Mouse (Mus musculus) limb, embryonic 15.5 days (tissue): ENCODE data around the gene Cbarp. TPM values are rescaled to one million over a fixed set of nuclear protein-coding genes. Genes with fewer than 3 reads are reported as not detected.
"Not testable (repeated sequence)": the region's sequence is repeated elsewhere in the genome, so short reads cannot be mapped to it uniquely, and the experiment has no call there.

ENCODE experiments used
- ATAC-seq: fragments of 200-750 bp; cut with Nextera tagmentation; 2 replicates; pipeline ENCODE4 v1.8.0; 2017; ENCODE audit warnings: low read depth, moderate TSS enrichment; ENCODE audit not compliant: insufficient number of reproducible peaks, low FRiP score, low TSS enrichment
- H3K27ac ChIP-seq: fragments of 300-500 bp; sonication (generic); 2 replicates; pipeline ENCODE4 v1.5.1; 2015; ENCODE audit warnings: moderate library complexity, mild to moderate bottlenecking, inconsistent platforms
- H3K27me3 ChIP-seq: fragments of 300-500 bp; sonication (generic); 2 replicates; pipeline ENCODE4 v1.6.1; 2015; ENCODE audit warnings: inconsistent platforms
- H3K36me3 ChIP-seq: fragments of 300-500 bp; sonication (generic); 2 replicates; pipeline ENCODE4 v1.6.1; 2015; ENCODE audit warnings: inconsistent platforms
- H3K4me1 ChIP-seq: fragments of 300-500 bp; sonication (generic); 2 replicates; pipeline ENCODE4 v1.6.1; 2015; ENCODE audit warnings: inconsistent platforms
- H3K4me2 ChIP-seq: fragments of 300-500 bp; sonication (generic); 2 replicates; pipeline ENCODE4 v1.6.1; 2015; ENCODE audit warnings: mild to moderate bottlenecking, inconsistent platforms
- H3K4me3 ChIP-seq: fragments of 300-500 bp; sonication (generic); 2 replicates; pipeline ENCODE4 v1.5.1; 2015; ENCODE audit warnings: mild to moderate bottlenecking, inconsistent platforms
- H3K9ac ChIP-seq: fragments of 300-500 bp; sonication (generic); 2 replicates; pipeline ENCODE4 v1.6.1; 2015; ENCODE audit warnings: inconsistent platforms
- H3K9me3 ChIP-seq: fragments of 300-500 bp; sonication (generic); 2 replicates; pipeline ENCODE4 v1.6.1; 2016; ENCODE audit warnings: inconsistent platforms
- WGBS: fragments of 180-500 bp; shearing (Covaris S2); methylation state at CpG from one replicate; pipeline ENCODE4 v1.1.7; 2015; 5-methylcytosine and 5-hydroxymethylcytosine counted together
- polyA plus RNA-seq: library from polyadenylated mRNA; unstranded; fragments of >200 nt; fragmentation: Nextera tagmentation; extraction: Ambion mirVana; gene quantifications from 2 replicates; pipeline ENCODE4 v1.2.1, GENCODE M21; 2015

The Cbarp gene
- polyA plus RNA-seq, 1 experiment from 2014 or later = 6.8 TPM

DNA sequence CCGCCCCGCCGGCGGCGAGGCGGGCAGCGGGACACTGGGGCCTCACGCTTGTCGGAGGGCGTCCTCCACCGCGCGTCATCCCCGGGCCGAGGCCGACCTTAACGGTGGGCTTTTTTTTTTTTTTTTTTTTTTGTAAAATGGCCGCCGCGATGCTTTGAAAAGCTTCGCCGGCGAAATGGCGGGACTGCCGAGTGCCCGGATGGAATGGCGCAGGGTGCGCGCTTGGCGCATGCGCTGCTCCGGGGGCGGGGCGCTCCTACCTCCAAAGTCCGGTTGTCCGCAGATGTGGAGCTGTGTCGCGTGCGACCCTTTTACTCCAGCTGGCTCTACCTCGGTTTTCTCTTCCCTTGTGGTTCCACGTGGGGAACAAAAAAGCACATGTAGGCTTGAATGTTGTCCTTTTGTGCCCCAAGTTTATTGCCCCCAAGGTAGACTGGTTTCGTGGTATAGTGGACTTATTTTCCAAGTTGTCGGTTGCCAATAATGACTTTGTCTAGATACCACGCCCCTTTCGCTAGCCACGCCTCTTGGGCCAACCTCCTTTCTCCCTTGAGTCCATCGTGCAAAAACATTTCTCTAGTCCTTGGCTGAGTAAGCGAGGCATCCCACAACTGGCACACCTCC is 27.5 kb upstream of the Cbarp start:
- Histone ChIP-seq H3K4me2 (peak overlapping the region; percentile 56), H3K4me1 (peaks cover 67% of the 10 kb centered on the region), H3K9me3 (no peaks in the 10 kb centered on the region), H3K36me3 (peaks cover 28% of the 10 kb centered on the region), H3K9ac (peak overlapping the region; percentile 96), H3K27me3 (no peaks in the 10 kb centered on the region), H3K27ac (peak overlapping the region; percentile 100), H3K4me3 (peak overlapping the region; percentile 87)
- peak; percentile 42 for ATAC-seq
- under 1% methylated on average over 48 of the region's 48 CpGs for WGBS

GRCm38 (mm10) chr10:80167460-80168037 is 26.9 kb upstream of the Cbarp start:
- H3K27me3 ChIP-seq = no peaks in the 10 kb centered on the region
- under 1% methylated on average over 54 of the region's 55 CpGs for WGBS
- ATAC-seq = peak; percentile 92
- H3K9ac ChIP-seq = peak overlapping the region; percentile 96
- peaks cover 72% of the 10 kb centered on the region for H3K4me1 ChIP-seq
- H3K36me3 ChIP-seq = peaks cover 28% of the 10 kb centered on the region
- H3K27ac ChIP-seq = peak overlapping the region; percentile 100
- H3K4me2 ChIP-seq = peak overlapping the region; percentile 56
- H3K9me3 ChIP-seq = no peaks in the 10 kb centered on the region
- peak overlapping the region; percentile 87 for H3K4me3 ChIP-seq

DNA sequence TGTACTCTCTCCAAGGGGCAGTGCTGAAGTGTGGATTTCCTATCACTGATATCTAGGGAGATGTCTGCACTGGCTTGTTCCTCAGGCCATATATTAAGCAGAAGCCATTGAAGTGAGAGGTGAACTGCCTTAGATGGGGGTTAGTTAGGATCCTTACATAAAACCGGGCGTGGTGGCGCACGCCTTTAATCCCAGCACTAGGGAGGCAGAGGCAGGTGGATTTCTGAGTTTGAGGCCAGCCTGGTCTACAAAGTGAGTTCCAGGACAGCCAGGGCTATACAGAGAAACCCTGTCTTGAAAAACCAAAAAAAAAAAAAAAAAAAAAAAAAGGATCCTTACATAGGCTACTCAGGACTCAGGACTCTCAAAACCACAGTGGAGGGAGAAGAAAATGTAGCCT is 25.5 kb upstream of the Cbarp start:
- not testable (repeated sequence) for H3K9ac ChIP-seq

DNA sequence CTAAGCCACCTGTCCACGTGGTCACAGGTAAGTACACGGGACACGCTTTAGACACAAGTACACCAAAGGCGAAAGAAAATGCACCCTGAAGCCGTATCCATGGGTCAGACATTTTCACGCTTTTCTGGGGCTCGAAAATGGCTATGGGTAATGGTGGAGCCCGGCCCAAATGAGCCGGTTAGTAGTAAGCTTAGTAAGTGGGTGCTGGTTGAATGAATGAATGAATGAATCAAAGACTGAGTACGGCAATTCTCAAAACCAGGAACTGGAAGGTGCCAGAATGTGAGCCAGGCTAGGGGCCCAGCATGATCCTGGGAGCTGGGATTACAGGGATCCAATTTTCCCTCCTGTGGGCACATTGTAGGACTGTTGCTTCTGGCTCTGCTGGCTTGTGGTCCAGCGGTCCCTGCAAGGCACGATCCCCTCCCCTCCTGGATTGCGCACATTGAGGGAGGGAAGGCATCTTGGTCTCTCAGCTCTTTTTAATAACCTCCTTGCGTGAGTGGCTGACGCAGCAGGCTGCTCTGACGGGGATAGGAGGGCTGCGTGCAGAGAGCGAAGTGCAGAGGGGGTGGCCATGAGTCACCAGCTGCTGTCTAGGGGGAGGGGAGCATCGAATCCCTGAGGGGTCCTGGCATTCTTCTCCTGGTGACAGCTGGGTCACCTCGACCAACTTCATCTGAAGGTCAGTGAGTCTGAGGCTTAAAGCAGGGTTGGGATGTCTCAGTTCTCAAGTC is 24.9 kb upstream of the Cbarp start, which contains the start of gene Cirbp:
Cirbp (plus strand) TSS at position 594 of the 737 bp plus-strand sequence.
- H3K27me3 ChIP-seq = no peaks in the 10 kb centered on the region
- H3K4me3 ChIP-seq = peak within 1 kb of the TSS; percentile 41
- peak within 1 kb of the TSS; percentile 94 for H3K4me2 ChIP-seq
- peak within 1 kb of the TSS; percentile 27 for H3K9ac ChIP-seq
- ATAC-seq = no peak
- H3K27ac ChIP-seq = peak within 1 kb of the TSS; percentile 92
- H3K4me1 ChIP-seq = peaks cover 80% of the 10 kb centered on the region
- H3K9me3 ChIP-seq = no peaks in the 10 kb centered on the region
- 9% methylated on average over 19 of the region's 20 CpGs for WGBS
- peaks cover 10% of the 10 kb centered on the region for H3K36me3 ChIP-seq

More for the DNA sequence above, 25.5 kb upstream of the Cbarp start:
- peaks cover 15% of the 10 kb centered on the region for H3K36me3 ChIP-seq
- H3K9me3 ChIP-seq, H3K4me2 ChIP-seq, H3K27me3 ChIP-seq, ATAC-seq: not testable (repeated sequence)
- H3K4me3 ChIP-seq = 0 out of 2 replicates have a peak overlapping the region, but pooled peaks have one; percentile 0
- 80% methylated on average over 4 of the region's 4 CpGs for WGBS
- H3K4me1 ChIP-seq = peaks cover 74% of the 10 kb centered on the region
- peak overlapping the region; percentile 54; the same call in 1 of the 2 replicates for H3K27ac ChIP-seq

DNA sequence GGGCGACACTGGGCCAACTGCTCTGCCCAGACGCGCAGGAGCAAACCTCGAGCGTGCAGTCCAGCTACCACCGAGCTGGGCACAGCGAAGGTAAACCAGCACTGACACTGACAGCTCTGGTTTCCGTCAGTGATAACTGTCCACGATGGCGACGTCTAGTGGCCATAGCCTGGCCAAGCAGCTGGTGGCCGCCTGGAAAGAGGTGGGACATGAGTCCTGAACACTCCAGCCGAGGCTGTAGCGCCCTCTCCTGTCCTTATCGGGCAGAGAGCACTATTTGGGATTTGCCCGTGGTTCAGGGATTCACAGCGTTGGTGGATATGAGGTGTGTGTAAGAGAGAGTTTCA is 24.3 kb upstream of the Cbarp start:
- ATAC-seq = peak; percentile 11; the same call in 1 of the 2 replicates
- under 1% methylated on average over 17 of the region's 17 CpGs for WGBS
- Histone ChIP-seq H3K4me2 (peak overlapping the region; percentile 94), H3K9me3 (no peaks in the 10 kb centered on the region), H3K27me3 (no peaks in the 10 kb centered on the region), H3K36me3 (peaks cover 4% of the 10 kb centered on the region), H3K4me1 (peaks cover 82% of the 10 kb centered on the region), H3K27ac (peak overlapping the region; percentile 92), H3K9ac (peak overlapping the region; percentile 27), H3K4me3 (peak overlapping the region; percentile 41)

DNA sequence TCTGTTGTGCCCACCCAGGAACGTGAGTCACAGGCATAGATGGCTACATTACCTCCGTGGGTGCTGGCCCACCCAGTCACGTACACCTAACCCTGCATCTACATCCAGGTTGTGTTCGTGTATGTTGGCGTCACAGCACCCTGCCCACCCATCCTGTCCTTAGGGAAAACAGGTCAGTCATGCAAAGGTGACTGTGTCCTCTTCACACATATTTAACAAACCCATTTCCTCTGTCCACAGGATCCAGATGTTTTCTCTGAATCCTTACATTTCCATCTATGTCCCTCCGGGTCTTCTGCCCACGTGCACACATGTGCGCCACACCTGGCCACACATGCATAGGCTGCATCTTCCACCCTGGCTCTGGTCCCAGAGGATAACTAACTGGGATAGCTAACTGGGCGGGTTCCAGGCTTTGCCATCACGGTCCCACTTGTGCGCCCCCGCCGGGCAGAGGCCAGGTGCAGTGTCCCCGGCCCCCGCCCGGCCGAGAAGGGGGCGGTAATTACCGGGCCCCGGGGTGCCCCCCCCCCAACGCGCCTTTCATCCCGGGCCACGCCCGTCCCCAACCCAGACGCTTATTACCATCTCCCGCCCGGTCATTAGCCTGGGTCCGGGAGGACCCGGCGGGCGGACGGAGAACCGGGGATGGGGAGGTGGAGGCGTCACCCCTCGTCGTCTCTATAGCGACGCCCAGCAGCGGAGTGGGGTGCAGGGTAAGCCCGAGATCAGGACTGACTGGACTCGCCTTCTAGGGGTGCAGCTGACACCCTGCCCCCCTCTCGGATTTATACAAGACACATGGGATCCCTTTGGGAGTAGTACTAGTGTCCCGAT is 23.7 kb upstream of the Cbarp start:
- Histone ChIP-seq H3K27ac (peak overlapping the region; percentile 92), H3K27me3 (no peaks in the 10 kb centered on the region), H3K4me1 (peaks cover 82% of the 10 kb centered on the region), H3K4me2 (peak overlapping the region; percentile 94), H3K9ac (peak overlapping the region; percentile 27), H3K9me3 (no peaks in the 10 kb centered on the region), H3K4me3 (peak overlapping the region; percentile 41), H3K36me3 (no peaks in the 10 kb centered on the region)
- WGBS = 6% methylated on average over 44 of the region's 44 CpGs
- ATAC-seq = no peak

- WGBS = 57% methylated on average over 8 of the region's 8 CpGs
- no peaks in the 10 kb centered on the region for H3K36me3 ChIP-seq
- H3K4me2 ChIP-seq = no peak overlapping the region
- peak overlapping the region; percentile 92 for H3K27ac ChIP-seq
- no peak overlapping the region for H3K4me3 ChIP-seq
- H3K9me3 ChIP-seq = no peaks in the 10 kb centered on the region
- H3K4me1 ChIP-seq = peaks cover 82% of the 10 kb centered on the region
- H3K9ac ChIP-seq = no peak overlapping the region
- H3K27me3 ChIP-seq = no peaks in the 10 kb centered on the region
- ATAC-seq = no peak
Measured at GRCm38 (mm10) chr10:80163721-80164120, 23.1 kb upstream of the Cbarp start.

- 63% methylated on average over 6 of the region's 6 CpGs for WGBS
- H3K36me3 ChIP-seq = no peaks in the 10 kb centered on the region
- no peak overlapping the region for H3K4me2 ChIP-seq
- H3K9me3 ChIP-seq = no peaks in the 10 kb centered on the region
- ATAC-seq = no peak
- H3K27ac ChIP-seq = peak overlapping the region; percentile 92
- no peak overlapping the region for H3K4me3 ChIP-seq
- no peaks in the 10 kb centered on the region for H3K27me3 ChIP-seq
- H3K4me1 ChIP-seq = peaks cover 86% of the 10 kb centered on the region
- H3K9ac ChIP-seq = no peak overlapping the region
Measured at GRCm38 (mm10) chr10:80162716-80163299, 22.2 kb upstream of the Cbarp start.

DNA sequence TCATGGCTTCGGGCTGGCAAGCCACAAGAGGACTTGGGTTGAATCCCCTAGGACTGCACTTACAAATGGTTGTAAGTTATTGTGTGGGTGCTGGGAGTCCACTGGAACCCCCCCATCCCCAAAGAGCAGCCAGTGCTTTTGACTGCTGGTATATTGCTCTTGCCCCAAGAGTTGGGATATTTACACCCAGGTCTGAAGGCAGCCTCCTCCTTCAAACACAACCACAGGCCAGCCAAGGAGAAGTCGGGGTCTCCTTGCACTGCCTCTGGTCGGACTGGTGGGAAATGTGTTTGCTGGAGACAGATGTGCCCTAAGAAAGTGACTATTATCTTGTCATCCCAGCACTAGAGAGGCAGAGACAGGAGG is 21.6 kb upstream of the Cbarp start:
- Histone ChIP-seq H3K27me3 (no peaks in the 10 kb centered on the region), H3K27ac (peak overlapping the region; percentile 92), H3K36me3 (peaks cover 3% of the 10 kb centered on the region), H3K4me3 (no peak overlapping the region), H3K9me3 (no peaks in the 10 kb centered on the region), H3K4me1 (peaks cover 91% of the 10 kb centered on the region), H3K4me2 (no peak overlapping the region), H3K9ac (no peak overlapping the region)
- no peak for ATAC-seq
- 78% methylated on average over 3 of the region's 3 CpGs for WGBS

DNA sequence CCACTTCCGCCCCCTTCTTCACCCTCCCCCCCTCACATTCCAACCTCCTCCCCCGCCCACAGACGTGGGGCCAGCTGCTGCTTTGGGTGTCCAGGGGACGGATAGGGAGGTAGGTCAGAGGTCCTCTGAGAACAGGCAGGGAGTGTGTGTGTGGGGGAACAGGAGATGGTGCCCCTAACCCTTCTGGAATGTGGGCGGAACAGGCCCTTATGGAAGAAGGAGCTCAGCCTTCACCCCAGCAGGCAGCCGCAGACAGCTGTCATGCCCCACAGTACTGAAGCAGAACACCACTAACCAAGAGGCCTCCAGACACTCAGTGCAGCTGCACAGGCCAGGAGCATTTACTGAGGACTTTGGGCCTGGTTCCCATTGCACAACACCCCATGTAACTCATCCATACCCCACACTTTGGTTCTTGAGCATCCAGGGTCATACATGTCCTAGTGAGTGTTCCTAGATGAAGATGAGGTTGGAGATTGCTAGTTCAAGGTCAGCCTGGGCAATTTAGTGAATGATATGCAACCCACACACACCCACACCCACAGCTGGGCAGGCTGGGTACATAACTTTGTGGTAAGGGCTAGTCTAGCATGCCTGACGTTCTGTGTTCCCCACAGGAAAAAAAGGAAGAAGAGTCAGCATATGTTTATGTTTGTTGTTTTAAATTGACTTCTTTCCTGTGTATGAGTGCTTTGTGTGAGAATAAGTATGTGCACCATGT is 21.0 kb upstream of the Cbarp start:
- 10% methylated on average over 7 of the region's 7 CpGs for WGBS
- ATAC-seq = no peak

More for the DNA sequence above, 21.0 kb upstream of the Cbarp start:
- Histone ChIP-seq H3K36me3 (peaks cover 9% of the 10 kb centered on the region), H3K9me3 (no peaks in the 10 kb centered on the region), H3K9ac (no peak overlapping the region), H3K4me3 (peak overlapping the region; percentile 45), H3K27ac (peak overlapping the region; percentile 92), H3K4me1 (peaks cover 91% of the 10 kb centered on the region), H3K27me3 (no peaks in the 10 kb centered on the region), H3K4me2 (peak overlapping the region; percentile 77)
